Mouse (Mus musculus): ENCODE results near the gene Art5. TPM values are rescaled to one million over a fixed set of nuclear protein-coding genes. Genes with fewer than 3 reads are reported as not detected.

Art5 gene
- polyA plus RNA-seq (2016; fragmentation: Nextera tagmentation; extraction: Ambion mirVana): 0.18 and 0.36 TPM in 2 replicates

GRCm38 (mm10) chr7:102109171-102109570 lies at the start of gene Art5:
Art5 (minus strand) TSS chr7:102109489.
- H3K9ac ChIP-seq: no peak within 1 kb of the TSS
- no peak within 1 kb of the TSS for H3K4me3 ChIP-seq
- H3K4me1 ChIP-seq: peaks cover 23% of the 10 kb centered on the region
- no peak for ATAC-seq
- 68% methylated on average over 7 of the region's 7 CpGs for WGBS (ENCODE audit: insufficient replicate concordance)
- no peak within 1 kb of the TSS for H3K4me2 ChIP-seq
- peaks cover 28% of the 10 kb centered on the region for H3K27me3 ChIP-seq (replicated peaks)
- no peak within 1 kb of the TSS for H3K27ac ChIP-seq
- no peaks in the 10 kb centered on the region for H3K36me3 ChIP-seq
- H3K9me3 ChIP-seq (replicated peaks): no peaks in the 10 kb centered on the region

GRCm38 (mm10) chr7:102153691-102154090 lies 44.4 kb upstream of the Art5 start:
- H3K4me2 ChIP-seq: no peak overlapping the region
- H3K4me3 ChIP-seq: no peak overlapping the region
- no peaks in the 10 kb centered on the region for H3K4me1 ChIP-seq
- 84% methylated on average over 5 of the region's 5 CpGs for WGBS (ENCODE audit: insufficient replicate concordance)
- no peaks in the 10 kb centered on the region for H3K9me3 ChIP-seq (replicated peaks)
- no peaks in the 10 kb centered on the region for H3K27me3 ChIP-seq (replicated peaks)
- no peak overlapping the region for H3K9ac ChIP-seq
- ATAC-seq: no peak
- H3K27ac ChIP-seq: no peak overlapping the region
- H3K36me3 ChIP-seq: peaks cover 85% of the 10 kb centered on the region

GRCm38 (mm10) chr7:102137898-102138297 lies 28.6 kb upstream of the Art5 start:
- no peak for ATAC-seq
- WGBS (ENCODE audit: insufficient replicate concordance): 96% methylated on average over 5 of the region's 5 CpGs
- no peak overlapping the region for H3K27ac ChIP-seq
- no peaks in the 10 kb centered on the region for H3K27me3 ChIP-seq (replicated peaks)
- peaks cover 89% of the 10 kb centered on the region for H3K36me3 ChIP-seq
- H3K4me1 ChIP-seq: no peaks in the 10 kb centered on the region
- H3K9ac ChIP-seq: no peak overlapping the region
- no peaks in the 10 kb centered on the region for H3K9me3 ChIP-seq (replicated peaks)
- no peak overlapping the region for H3K4me2 ChIP-seq
- no peak overlapping the region for H3K4me3 ChIP-seq

GRCm38 (mm10) chr7:102137464-102137863 lies 28.2 kb upstream of the Art5 start:
- Histone ChIP-seq H3K27me3 (replicated peaks) (no peaks in the 10 kb centered on the region), H3K27ac (no peak overlapping the region), H3K4me3 (no peak overlapping the region), H3K4me1 (no peaks in the 10 kb centered on the region), H3K4me2 (no peak overlapping the region), H3K36me3 (peaks cover 90% of the 10 kb centered on the region), H3K9me3 (replicated peaks) (no peaks in the 10 kb centered on the region), H3K9ac (no peak overlapping the region)
- no peak for ATAC-seq
- WGBS (ENCODE audit: insufficient replicate concordance): 67% methylated on average over 1 of the region's 1 CpGs

GRCm38 (mm10) chr7:102132395-102132794 lies 23.1 kb upstream of the Art5 start:
- Histone ChIP-seq H3K9me3 (replicated peaks) (no peaks in the 10 kb centered on the region), H3K36me3 (peaks cover 88% of the 10 kb centered on the region), H3K27ac (no peak overlapping the region), H3K4me2 (no peak overlapping the region), H3K9ac (no peak overlapping the region), H3K27me3 (replicated peaks) (no peaks in the 10 kb centered on the region), H3K4me1 (no peaks in the 10 kb centered on the region), H3K4me3 (no peak overlapping the region)
- WGBS (ENCODE audit: insufficient replicate concordance): 96% methylated on average over 4 of the region's 4 CpGs
- no peak for ATAC-seq

GRCm38 (mm10) chr7:102120326-102120725 lies 11.0 kb upstream of the Art5 start:
- 91% methylated on average over 10 of the region's 10 CpGs for WGBS (ENCODE audit: insufficient replicate concordance)
- H3K36me3 ChIP-seq: peaks cover 75% of the 10 kb centered on the region
- no peak for ATAC-seq

GRCm38 (mm10) chr7:102117382-102117781 lies 8.1 kb upstream of the Art5 start:
- Histone ChIP-seq H3K27me3 (replicated peaks) (peaks cover 18% of the 10 kb centered on the region), H3K4me2 (no peak overlapping the region), H3K27ac (no peak overlapping the region), H3K4me3 (no peak overlapping the region), H3K9ac (no peak overlapping the region), H3K9me3 (replicated peaks) (no peaks in the 10 kb centered on the region), H3K4me1 (peaks cover 11% of the 10 kb centered on the region), H3K36me3 (peaks cover 46% of the 10 kb centered on the region)
- 71% methylated on average over 6 of the region's 6 CpGs for WGBS (ENCODE audit: insufficient replicate concordance)
- no peak for ATAC-seq

More at GRCm38 (mm10) chr7:102120326-102120725, 11.0 kb upstream of the Art5 start:
- H3K4me2 ChIP-seq: no peak overlapping the region
- H3K9me3 ChIP-seq (replicated peaks): no peaks in the 10 kb centered on the region
- H3K27me3 ChIP-seq (replicated peaks): 0 out of 2 replicates have a peak, but pooled peaks cover 7% of the 10 kb centered on the region
- no peak overlapping the region for H3K4me3 ChIP-seq
- H3K27ac ChIP-seq: no peak overlapping the region
- H3K9ac ChIP-seq: no peak overlapping the region
- H3K4me1 ChIP-seq: no peaks in the 10 kb centered on the region

GRCm38 (mm10) chr7:102116579-102117331 lies 7.5 kb upstream of the Art5 start, which contains the start of gene Chrna10:
Chrna10 (minus strand) TSS chr7:102116828.
- H3K27ac ChIP-seq: no peak within 1 kb of the TSS
- H3K27me3 ChIP-seq (replicated peaks): peaks cover 22% of the 10 kb centered on the region
- WGBS (ENCODE audit: insufficient replicate concordance): 43% methylated on average over 7 of the region's 7 CpGs
- no peaks in the 10 kb centered on the region for H3K9me3 ChIP-seq (replicated peaks)
- no peak within 1 kb of the TSS for H3K4me2 ChIP-seq
- H3K4me1 ChIP-seq: peaks cover 11% of the 10 kb centered on the region
- no peak within 1 kb of the TSS for H3K4me3 ChIP-seq
- ATAC-seq: no peak
- peaks cover 39% of the 10 kb centered on the region for H3K36me3 ChIP-seq
- no peak within 1 kb of the TSS for H3K9ac ChIP-seq

GRCm38 (mm10) chr7:102113151-102113729 lies 4.0 kb upstream of the Art5 start:
- no peak overlapping the region for H3K4me3 ChIP-seq
- H3K4me2 ChIP-seq: no peak overlapping the region
- WGBS (ENCODE audit: insufficient replicate concordance): 65% methylated on average over 45 of the region's 45 CpGs
- no peak overlapping the region for H3K9ac ChIP-seq
- H3K9me3 ChIP-seq (replicated peaks): no peaks in the 10 kb centered on the region
- H3K27ac ChIP-seq: no peak overlapping the region
- H3K36me3 ChIP-seq: peaks cover 5% of the 10 kb centered on the region
- no peak for ATAC-seq
- H3K4me1 ChIP-seq: peaks cover 11% of the 10 kb centered on the region
- H3K27me3 ChIP-seq (replicated peaks): peaks cover 22% of the 10 kb centered on the region

- 54% methylated on average over 4 of the region's 4 CpGs for WGBS (ENCODE audit: insufficient replicate concordance)
- H3K4me3 ChIP-seq: no peak overlapping the region
Measured at GRCm38 (mm10) chr7:102109746-102110145, 457 bp upstream of the Art5 start.

GRCm38 (mm10) chr7:102108206-102108605 lies 1.1 kb downstream of the Art5 start:
- Histone ChIP-seq H3K4me1 (peaks cover 24% of the 10 kb centered on the region), H3K27me3 (replicated peaks) (peaks cover 25% of the 10 kb centered on the region), H3K4me2 (no peak overlapping the region), H3K36me3 (no peaks in the 10 kb centered on the region), H3K27ac (no peak overlapping the region), H3K4me3 (no peak overlapping the region), H3K9me3 (replicated peaks) (no peaks in the 10 kb centered on the region), H3K9ac (no peak overlapping the region)
- ATAC-seq: no peak
- WGBS (ENCODE audit: insufficient replicate concordance): 52% methylated on average over 1 of the region's 1 CpGs

More at GRCm38 (mm10) chr7:102109746-102110145, 457 bp upstream of the Art5 start:
- Histone ChIP-seq H3K9ac (no peak overlapping the region), H3K4me1 (peaks cover 19% of the 10 kb centered on the region), H3K4me2 (no peak overlapping the region), H3K36me3 (no peaks in the 10 kb centered on the region), H3K9me3 (replicated peaks) (no peaks in the 10 kb centered on the region), H3K27me3 (replicated peaks) (peaks cover 28% of the 10 kb centered on the region), H3K27ac (no peak overlapping the region)
- ATAC-seq: no peak

GRCm38 (mm10) chr7:102106700-102107141 lies 2.6 kb downstream of the Art5 start:
- Histone ChIP-seq H3K4me3 (peak overlapping the region; percentile 37), H3K4me1 (peaks cover 36% of the 10 kb centered on the region), H3K27me3 (replicated peaks) (peaks cover 14% of the 10 kb centered on the region), H3K4me2 (peak overlapping the region; percentile 69), H3K36me3 (no peaks in the 10 kb centered on the region), H3K9ac (peak overlapping the region; percentile 50; the same call in 1 of the 2 replicates), H3K9me3 (replicated peaks) (no peaks in the 10 kb centered on the region), H3K27ac (no peak overlapping the region)
- no peak for ATAC-seq
- WGBS (ENCODE audit: insufficient replicate concordance): 21% methylated on average over 23 of the region's 23 CpGs
